Mouse (Mus musculus) left cerebral cortex, adult 2 months (tissue): Measurements from ENCODE around the gene Dapk1. TPM values are rescaled to one million over a fixed set of nuclear protein-coding genes. Genes with fewer than 3 reads are reported as not detected.

Experiments used
- DNase-seq, 2 experiments: peaks; one replicate each; pipeline ENCODE4 v3.0.0; 2021 to 2022; ENCODE audit warnings: low spot score in 2 of 2, mixed read lengths in 1 of 2; ENCODE audit errors: extremely low spot score in 1 of 2
- H3K27ac ChIP-seq: fragments of 200-600 bp; 2 replicates; pipeline ENCODE4 v1.8.1; 2022
- H3K4me3 ChIP-seq: fragments of 200-600 bp; 2 replicates; pipeline ENCODE4 v1.8.1; 2022
- CTCF ChIP-seq: fragments of 200-600 bp; IDR thresholded peaks from 2 replicates; pipeline ENCODE4 v1.8.1; 2022; ENCODE audit warnings: antibody characterized with exemption, mild to moderate bottlenecking, moderate library complexity
- intact Hi-C: fragments of 180-260 bp; cut with DNase I; formaldehyde crosslinking; loops from one replicate; pipeline ENCODE4 v1.15.1; 2025
- total RNA-seq, 2 experiments: library from RNA; stranded (reverse); gene quantifications; 2 replicates each; pipeline ENCODE4 v1.2.3; 2021

The Dapk1 gene
- total RNA-seq, 2 experiments from 2014 or later = 101 to 105 TPM

DNA sequence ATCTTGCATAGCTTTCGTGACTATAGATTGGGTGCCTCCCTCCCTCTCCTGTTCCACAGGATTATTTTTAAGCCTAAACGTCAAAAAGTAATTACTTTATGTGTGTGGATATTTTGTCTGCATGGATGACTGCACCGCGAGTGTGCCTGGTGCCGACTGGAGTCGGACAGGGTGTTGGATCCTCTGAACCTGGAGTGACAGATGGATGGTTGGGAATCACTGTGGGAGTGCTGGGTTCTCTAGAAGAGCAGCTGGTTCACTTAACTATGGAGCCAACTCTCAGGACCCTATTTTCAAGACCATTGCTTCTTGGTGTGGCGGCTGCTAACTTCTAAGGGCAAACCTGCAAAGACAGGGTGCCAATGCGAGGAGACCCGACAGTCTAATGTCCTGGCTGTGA is 133.6 kb downstream of the Dapk1 start:
- Histone ChIP-seq H3K4me3 (no peak overlapping the region), H3K27ac (0 out of 2 replicates have a peak overlapping the region, but pooled peaks have one; percentile 16)
- no peak for DNase-seq
- no peak for TF ChIP-seq CTCF
- intact Hi-C loops = loop anchor here (5.0 kb wide), 1 partner anchor 48 kb away; no protein-coding TSS in a partner anchor

DNA sequence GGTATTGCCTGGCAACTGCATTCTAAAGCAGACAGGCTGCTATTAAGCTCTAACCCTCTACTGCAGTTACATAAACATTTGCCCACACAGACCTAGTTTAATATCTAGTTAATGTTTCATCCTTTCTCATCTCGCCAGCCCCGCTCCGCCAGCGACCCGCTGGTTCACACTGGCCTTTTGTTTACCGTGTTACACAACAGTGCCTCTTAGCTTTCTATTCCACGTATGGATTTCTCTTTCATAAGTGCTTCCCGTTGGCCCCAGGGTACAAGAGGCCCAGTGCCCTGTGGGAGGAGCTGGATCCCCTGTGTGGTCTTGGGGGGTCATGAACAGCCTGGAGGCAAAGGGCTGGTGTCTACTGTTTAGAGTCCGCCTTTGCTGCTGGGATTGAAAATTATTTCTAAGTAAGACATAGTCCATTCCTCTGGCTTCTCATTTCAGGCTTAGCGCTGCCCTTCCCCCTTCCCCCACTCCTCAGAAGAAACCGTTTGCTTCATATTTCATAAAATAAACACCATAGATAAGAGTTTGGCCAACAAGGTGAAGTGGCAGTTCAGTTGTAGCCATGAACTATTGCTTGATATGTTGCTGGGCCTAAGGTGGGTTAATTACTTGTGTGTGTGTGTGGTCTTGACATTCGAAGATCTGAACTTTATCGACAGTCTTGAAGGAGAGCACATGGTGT is 134.8 kb downstream of the Dapk1 start:
- no peak for DNase-seq

DNA sequence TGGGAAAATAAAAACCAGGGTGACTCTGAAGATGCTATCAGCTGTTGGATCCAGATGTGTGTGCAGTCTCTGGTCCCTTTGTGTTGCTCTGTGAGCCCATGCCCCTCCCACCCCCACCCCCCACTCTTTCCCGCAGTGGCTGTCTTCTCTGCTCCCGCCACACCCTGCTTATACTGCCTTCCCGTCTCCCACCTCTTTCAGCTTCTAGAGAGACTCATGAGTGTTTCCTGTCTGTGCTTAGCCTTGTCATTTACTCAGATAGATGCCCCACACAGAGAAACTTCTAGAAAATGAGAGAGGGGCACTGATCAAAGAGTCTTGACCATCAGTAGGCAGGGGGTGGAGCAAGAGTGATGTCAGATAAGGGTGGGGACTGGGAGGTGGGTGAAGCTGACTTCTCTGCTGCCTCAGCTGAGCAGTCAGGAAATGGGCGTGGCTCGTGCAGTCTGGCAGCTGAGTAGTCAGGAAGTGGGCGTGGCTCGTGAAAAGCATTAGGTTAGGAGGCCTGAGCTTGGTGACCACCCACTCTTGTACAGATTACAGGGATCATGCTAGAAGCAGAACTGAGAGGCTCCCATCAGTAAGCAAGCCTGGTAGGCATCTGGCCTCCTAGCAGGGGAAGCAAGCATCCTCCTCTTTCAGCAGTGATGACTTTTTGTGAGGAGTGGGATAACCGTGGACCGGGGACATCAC is 136.0 kb downstream of the Dapk1 start:
- intact Hi-C loops = loop anchor here (1.0 to 5.0 kb wide), 3 partner anchors 50 to 258 kb away; partner anchors contain the start of gene Dapk1

More for the DNA sequence above, 134.8 kb downstream of the Dapk1 start:
- no peak for TF ChIP-seq CTCF
- H3K27ac ChIP-seq = peak overlapping the region; percentile 24; the same call in 1 of the 2 replicates
- intact Hi-C loops = loop anchor here (5.0 kb wide), 1 partner anchor 49 kb away; no protein-coding TSS in a partner anchor
- no peak overlapping the region for H3K4me3 ChIP-seq

DNA sequence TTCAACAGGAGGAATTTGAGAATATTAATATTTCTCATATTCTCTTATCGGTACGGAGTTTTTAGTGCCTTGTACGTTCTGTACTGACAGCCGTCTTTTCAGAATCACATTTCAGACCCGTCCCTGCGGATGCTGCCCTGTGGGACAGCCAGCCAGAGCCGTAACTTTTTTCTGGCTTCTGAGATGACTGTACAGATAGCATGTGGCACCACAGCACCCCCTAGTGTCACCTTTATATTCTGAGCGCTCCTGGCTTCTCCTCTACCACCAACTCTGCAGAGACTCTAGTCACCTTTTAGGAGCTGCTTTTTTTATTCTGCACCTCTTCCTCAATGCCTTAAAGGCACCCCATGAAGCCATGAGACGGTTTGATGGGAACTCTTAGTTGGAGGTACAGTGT is 136.7 kb downstream of the Dapk1 start:
- no peak overlapping the region for H3K27ac ChIP-seq
- no peak overlapping the region for H3K4me3 ChIP-seq
- DNase-seq = peak; percentile 67 to 70
- TF ChIP-seq CTCF = peak; percentile 92
- intact Hi-C loops = loop anchor here (1.0 to 5.0 kb wide), 3 partner anchors 51 to 259 kb away; partner anchors contain the start of gene Dapk1

More for the DNA sequence above, 136.0 kb downstream of the Dapk1 start:
- no peak overlapping the region for H3K27ac ChIP-seq
- no peak for TF ChIP-seq CTCF
- DNase-seq = peak in 1 of 2 experiments; percentile 63
- no peak overlapping the region for H3K4me3 ChIP-seq

DNA sequence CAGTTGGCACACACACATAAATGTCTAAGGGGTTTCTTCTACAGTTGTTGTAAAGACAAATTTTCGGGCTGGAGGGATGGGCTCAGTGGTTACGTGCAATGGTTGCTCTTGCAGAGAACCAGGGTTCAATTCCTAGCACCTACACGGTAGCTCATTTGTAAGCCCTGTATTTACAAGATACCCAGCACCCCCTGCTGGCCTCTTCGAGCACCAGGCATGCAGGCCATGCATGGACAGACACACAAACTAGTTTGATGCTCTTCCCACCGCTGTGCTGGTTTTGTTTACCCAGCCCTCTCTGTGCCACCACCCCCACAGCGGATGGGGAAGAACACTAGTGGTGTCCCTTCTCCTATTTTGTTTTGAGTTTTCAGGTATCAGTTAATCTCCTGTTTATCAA is 138.5 kb downstream of the Dapk1 start:
- intact Hi-C loops = loop anchor here (5.0 to 10.0 kb wide), 2 partner anchors 563 to 895 kb away; partner anchors contain the start of gene Gas1
- Histone ChIP-seq H3K27ac (no peak overlapping the region), H3K4me3 (no peak overlapping the region)
- TF ChIP-seq CTCF = peak; percentile 12
- peak in 1 of 2 experiments; percentile 7 for DNase-seq

DNA sequence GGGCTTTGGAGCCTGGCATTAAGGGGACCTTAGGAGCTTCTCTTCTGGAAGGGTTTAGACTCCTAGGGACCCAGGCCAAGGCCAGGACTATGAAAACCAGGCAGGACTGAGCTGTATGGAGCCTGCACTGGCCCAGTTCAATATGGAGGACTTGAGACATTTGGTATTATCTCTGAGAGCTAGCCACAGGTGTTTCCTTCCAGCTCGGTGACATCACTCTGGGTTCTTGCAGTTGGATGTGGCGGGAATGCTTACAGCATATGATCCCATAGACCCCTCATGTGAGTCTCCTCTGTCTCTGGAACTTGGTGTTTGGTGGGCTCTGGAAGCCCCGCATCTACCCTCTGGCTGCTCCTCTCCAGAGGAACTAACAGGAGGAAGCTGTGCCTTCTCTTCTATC is 140.9 kb downstream of the Dapk1 start:
- Histone ChIP-seq H3K27ac (no peak overlapping the region), H3K4me3 (no peak overlapping the region)
- no peak for TF ChIP-seq CTCF
- intact Hi-C loops = loop anchor here (5.0 to 10.0 kb wide), 2 partner anchors 565 to 898 kb away; partner anchors contain the start of gene Gas1
- no peak for DNase-seq

DNA sequence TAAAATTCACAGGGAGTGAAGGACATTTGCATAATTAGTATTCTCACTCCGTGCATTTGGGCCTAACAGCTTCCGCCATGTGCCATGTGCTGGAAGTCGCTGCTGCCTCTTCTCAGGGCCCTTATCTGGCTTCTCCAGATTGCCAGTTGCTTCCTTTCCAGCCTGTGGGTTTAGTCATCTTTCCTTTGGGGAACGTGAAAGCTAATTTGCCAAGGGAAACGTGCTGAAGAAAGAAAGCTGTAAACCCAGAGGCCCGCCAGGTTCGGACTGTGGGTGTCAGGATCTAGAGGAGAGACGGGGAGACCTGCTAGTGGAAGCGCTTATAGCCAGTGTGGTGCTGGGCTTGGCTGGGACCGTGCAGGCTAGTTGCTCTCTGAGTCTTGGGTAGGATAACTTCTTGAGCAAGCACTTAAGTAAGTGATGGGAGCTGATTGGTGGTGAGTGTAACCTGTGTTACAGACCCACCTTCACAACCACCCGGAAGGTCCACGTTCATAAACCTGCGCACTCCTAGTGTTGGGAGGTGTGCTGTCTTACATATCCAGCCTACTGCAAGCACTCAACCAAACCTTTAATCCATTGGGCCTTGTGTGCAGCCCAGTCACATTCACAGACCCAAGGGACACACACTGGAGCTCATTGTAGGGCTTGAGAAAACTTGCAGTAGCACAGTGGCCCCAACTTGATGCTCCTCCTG is 141.8 kb downstream of the Dapk1 start:
- intact Hi-C loops = loop anchor here (1.0 to 10.0 kb wide), 3 partner anchors 264 to 899 kb away; partner anchors contain the start of gene Gas1
- no peak for TF ChIP-seq CTCF
- peak overlapping the region; percentile 32; the same call in 1 of the 2 replicates for H3K27ac ChIP-seq
- no peak for DNase-seq
- no peak overlapping the region for H3K4me3 ChIP-seq

DNA sequence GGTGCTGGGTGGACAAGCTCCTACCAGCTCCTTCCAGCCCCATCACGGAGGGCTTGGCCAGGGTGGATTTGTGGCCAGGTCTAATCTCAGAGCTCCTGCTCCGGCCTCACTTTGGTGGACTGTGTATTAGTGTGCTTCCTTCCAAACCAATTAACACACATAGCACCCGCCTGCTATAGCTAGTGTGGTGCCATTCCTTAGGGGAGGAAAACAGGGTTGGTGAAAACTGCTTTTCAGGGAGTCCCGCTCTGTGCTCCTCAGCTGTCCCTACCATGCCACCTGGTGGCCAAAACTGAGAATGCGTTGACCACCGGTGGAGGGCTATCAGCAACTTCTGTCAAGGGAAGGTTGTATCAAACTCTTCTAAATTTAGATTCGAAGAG is 142.3 kb downstream of the Dapk1 start:
- H3K4me3 ChIP-seq = no peak overlapping the region
- no peak overlapping the region; the same call in 1 of the 2 replicates for H3K27ac ChIP-seq
- intact Hi-C loops = loop anchor here (1.0 to 10.0 kb wide), 3 partner anchors 265 to 899 kb away; partner anchors contain the start of gene Gas1
- peak; percentile 93 for TF ChIP-seq CTCF
- DNase-seq = peak; percentile 81 to 90

DNA sequence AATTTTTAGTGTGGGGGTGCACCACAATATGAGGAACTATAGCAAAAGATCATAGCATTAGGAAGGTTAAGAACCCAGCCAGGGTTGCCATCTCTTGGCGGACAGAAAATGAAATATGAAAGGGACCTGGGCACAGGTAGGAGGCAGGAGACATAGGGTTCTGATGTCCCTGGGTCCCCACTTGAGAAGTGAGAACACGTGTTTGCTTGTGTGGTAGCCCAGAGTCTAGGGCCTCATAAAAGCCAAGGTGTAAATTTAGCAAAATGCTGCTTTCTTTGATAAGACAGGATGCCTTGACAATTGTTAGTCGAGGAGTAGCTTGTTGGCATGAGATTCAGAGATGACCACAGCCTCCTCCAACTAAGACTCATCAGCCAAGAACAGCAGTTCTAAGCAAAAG is 143.0 kb downstream of the Dapk1 start:
- Histone ChIP-seq H3K4me3 (no peak overlapping the region), H3K27ac (no peak overlapping the region)
- intact Hi-C loops = loop anchor here (1.0 to 10.0 kb wide), 3 partner anchors 265 to 900 kb away; partner anchors contain the start of gene Gas1
- no peak for TF ChIP-seq CTCF
- peak in 1 of 2 experiments; percentile 6 for DNase-seq

DNA sequence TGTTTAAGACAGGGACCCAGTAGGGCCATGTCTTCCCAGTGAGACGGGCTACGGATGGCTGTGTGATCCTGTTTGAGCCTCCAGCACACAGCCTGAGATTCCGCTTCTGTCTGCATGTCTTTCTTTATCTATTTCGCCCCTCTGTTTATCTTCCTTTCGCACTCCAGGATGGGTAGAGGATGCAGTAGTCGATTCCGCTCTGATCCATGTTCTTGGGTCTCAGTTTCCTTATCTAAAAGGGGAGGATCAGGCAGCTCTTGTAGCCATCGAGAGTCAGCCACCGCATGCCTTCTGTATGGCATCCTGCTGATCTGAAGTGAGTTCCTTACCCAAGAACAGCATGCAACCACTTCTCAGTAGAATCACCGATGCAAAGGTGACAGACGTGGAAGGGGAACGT is 143.6 kb downstream of the Dapk1 start:
- H3K27ac ChIP-seq = no peak overlapping the region
- no peak for DNase-seq
- no peak overlapping the region for H3K4me3 ChIP-seq
- no peak for TF ChIP-seq CTCF
- intact Hi-C loops = loop anchor here (10.0 kb wide), 1 partner anchor 901 kb away; no protein-coding TSS in a partner anchor

DNA sequence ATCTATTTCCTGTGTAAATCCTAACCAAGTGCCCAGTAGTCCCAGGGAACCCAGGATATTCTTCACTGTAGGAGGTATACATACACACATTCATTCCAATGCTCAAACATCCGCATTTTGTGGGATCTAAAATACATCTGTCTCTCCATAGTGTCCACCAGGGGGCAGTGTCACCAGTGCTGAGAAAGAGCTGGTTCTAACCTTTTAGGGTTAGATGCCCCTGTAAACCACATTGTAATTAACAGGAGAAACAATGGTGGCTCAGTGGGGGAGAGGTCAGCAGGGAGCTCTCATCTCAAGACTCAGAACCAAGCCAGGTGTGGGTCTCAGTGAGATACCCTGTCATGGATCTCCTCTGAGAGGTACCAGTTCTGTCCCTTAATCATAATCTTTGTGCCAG is 144.5 kb downstream of the Dapk1 start:
- DNase-seq = no peak
- intact Hi-C loops = loop anchor here (10.0 kb wide), 1 partner anchor 901 kb away; no protein-coding TSS in a partner anchor
- H3K27ac ChIP-seq = no peak overlapping the region
- TF ChIP-seq CTCF = peak; percentile 83
- H3K4me3 ChIP-seq = no peak overlapping the region
